Comparison of ENCODE assay signal across 9 mouse cellular contexts in the genomic region with DNA sequence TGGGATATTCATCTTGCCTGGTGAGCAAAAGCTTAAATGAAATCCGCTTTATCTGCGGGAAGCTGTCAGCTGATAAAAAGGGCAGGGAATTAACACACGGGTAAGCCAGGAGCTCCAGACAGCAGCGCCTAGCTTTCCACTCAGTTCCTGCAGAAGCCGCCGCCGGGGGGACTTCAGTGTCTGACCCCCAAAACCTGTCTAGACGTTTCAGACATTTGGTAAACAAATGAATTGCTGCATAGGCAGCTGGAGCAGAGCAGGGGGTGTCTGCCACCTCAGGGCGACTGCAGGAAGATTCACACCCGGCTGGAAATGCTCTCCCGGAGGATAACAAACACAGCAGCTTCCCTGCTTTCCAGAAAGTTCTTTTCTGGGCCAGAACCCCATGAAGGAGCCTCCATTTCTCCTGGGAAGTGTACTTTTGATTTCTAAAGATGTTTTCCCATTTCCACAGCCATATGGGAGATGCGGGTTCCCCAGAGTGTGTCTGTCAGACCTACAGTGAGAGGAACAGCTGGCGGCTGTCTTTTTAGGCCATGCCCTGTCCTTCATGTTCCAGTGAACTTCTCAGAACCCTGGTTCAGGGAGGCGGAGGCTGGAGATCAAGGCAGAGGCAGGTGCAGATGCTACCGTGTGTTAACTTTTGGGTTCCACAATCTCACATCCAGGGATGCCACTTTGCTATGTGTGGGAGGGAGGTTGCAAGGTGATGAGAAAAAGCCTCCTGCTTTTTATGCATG. TPM values are rescaled to one million over a fixed set of nuclear protein-coding genes. Genes with fewer than 3 reads are reported as not detected.
A peak's percentile ranks its signal among the peaks of the same experiment; 100 is the strongest.
DNase-seq lines count a peak whose midpoint lies in the region; ATAC-seq lines count a peak whose summit lies in the region.
"Had no signal": no experiment of that assay in that cellular context is flagged by ENCODE, and none has a peak within 500 bp of the region (broad histone marks: within the 10 kb centered on the region; RNA-seq: fewer than 3 reads in every experiment).

No protein-coding gene starts in this region.

- no peaks in the 10 kb centered on the region for H3K27me3 ChIP-seq in heart, embryonic 13.5 days (replicated peaks)
- H3K27me3 ChIP-seq in limb, embryonic 15.5 days: no peaks in the 10 kb centered on the region

- H3K27ac ChIP-seq in heart, embryonic 13.5 days (replicated peaks): peak overlapping the region; percentile 86
- H3K27ac ChIP-seq in limb, embryonic 15.5 days: peak overlapping the region; percentile 73

- no peak overlapping the region for H3K4me3 ChIP-seq in heart, embryonic 13.5 days
- H3K4me3 ChIP-seq in limb, embryonic 15.5 days: no peak overlapping the region

- H3K36me3 ChIP-seq in heart, embryonic 13.5 days: no peaks in the 10 kb centered on the region
- H3K36me3 ChIP-seq in limb, embryonic 15.5 days: no peaks in the 10 kb centered on the region

- H3K9ac ChIP-seq in heart, embryonic 13.5 days: peak overlapping the region; percentile 67
- H3K9ac ChIP-seq in limb, embryonic 15.5 days: no peak overlapping the region
- H3K9ac ChIP-seq: liver, postnatal 0 days had no signal

- peaks cover 59% of the 10 kb centered on the region for H3K4me1 ChIP-seq in heart, embryonic 13.5 days
- peaks cover 59% of the 10 kb centered on the region for H3K4me1 ChIP-seq in limb, embryonic 15.5 days

- DNase-seq in heart, adult 18-20 months: peak; percentile 50 to 52
- DNase-seq in heart, adult 11 months: no peak
- peak; percentile 30 for DNase-seq in Muller cell, postnatal 12 days (ENCODE audit: inconsistent ontology term)
- no peak for DNase-seq in cerebellum, postnatal 36 days
- DNase-seq in testis, postnatal 14 days (ENCODE audit: low spot score): no peak

- peak overlapping the region; percentile 50 for H3K4me2 ChIP-seq in heart, embryonic 13.5 days
- H3K4me2 ChIP-seq in limb, embryonic 15.5 days: no peak overlapping the region

- ATAC-seq in heart, embryonic 13.5 days (ENCODE audit: extremely low read depth, insufficient number of reproducible peaks, low FRiP score, low TSS enrichment): no peak
- ATAC-seq in limb, embryonic 15.5 days (ENCODE audit: insufficient number of reproducible peaks, low FRiP score, low TSS enrichment, low read depth): no peak
- no peak for ATAC-seq in inflammation-experienced regulatory T-cells, adult 6 months
- ATAC-seq: liver, postnatal 0 days had no signal

- no peaks in the 10 kb centered on the region for H3K9me3 ChIP-seq in heart, embryonic 13.5 days
- H3K9me3 ChIP-seq in limb, embryonic 15.5 days: no peaks in the 10 kb centered on the region

- WGBS in heart, embryonic 13.5 days: 21% methylated on average over 15 of the region's 15 CpGs
- 26% methylated on average over 15 of the region's 15 CpGs for WGBS in limb, embryonic 15.5 days

RNA-seq across cellular contexts. Expression of a gene that starts 58.7 kb away (rescaled TPM):
- total RNA-seq in heart, adult 18-20 months (2021): 10 to 100 TPM; 25.8 to 28.1 TPM
- 3.4 TPM in 2 replicates for polyA plus RNA-seq in heart, embryonic 13.5 days (2015; fragmentation: Nextera tagmentation; extraction: Ambion mirVana)
- polyA plus RNA-seq in limb, embryonic 15.5 days (2015; fragmentation: Nextera tagmentation; extraction: Ambion mirVana): 6.3 and 8.4 TPM in 2 replicates
- polyA plus RNA-seq in inflammation-experienced regulatory T-cells, adult 6 months (2017; shearing (Covaris generic)): 10 to 100 TPM in 2 of 3 experiments, 1 to 10 TPM in 1; 4.5 to 16.3 (median 12.8) TPM

Comparison
In these comparisons a context has a peak if more than half of its experiments do, and no peak if none do; other contexts are left out.
1. DNase-seq: peak in heart, adult 18-20 months (2 of 2) and Muller cell, postnatal 12 days (single experiment); none in heart, adult 11 months (single experiment), cerebellum, postnatal 36 days (0 of 2) and testis, postnatal 14 days (single experiment).